Mouse (Mus musculus): ENCODE data around the gene C1qtnf12. TPM values are rescaled to one million over a fixed set of nuclear protein-coding genes. Genes with fewer than 3 reads are reported as not detected.

The C1qtnf12 gene
- polyA plus RNA-seq, 1 experiment = 7.7 TPM

DNA sequence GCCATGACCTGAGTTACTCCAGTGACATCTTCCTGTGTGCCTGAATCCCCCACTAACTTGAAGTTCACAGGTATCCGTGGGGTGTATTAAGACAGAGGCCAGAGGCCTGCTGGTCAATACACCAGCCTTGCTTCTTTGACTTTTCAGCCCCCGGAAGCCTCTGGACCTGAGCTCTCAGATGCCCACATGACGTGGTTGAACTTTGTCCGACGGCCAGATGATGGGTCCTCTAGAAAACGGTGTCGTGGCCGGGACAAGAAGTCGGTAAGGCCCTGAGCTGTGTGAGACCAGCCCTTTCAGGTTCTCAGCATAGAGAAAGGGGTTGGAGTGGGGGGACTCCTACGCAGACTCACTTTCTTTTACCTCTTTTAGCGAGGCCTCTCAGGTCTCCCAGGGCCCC is 2.3 kb downstream of the C1qtnf12 start:
- H3K4me3 ChIP-seq (replicated peaks) = peak overlapping the region; percentile 75
- no peaks in the 10 kb centered on the region for H3K9me3 ChIP-seq (ENCODE audit: control insufficient read depth, low read length)
- H3K36me3 ChIP-seq (ENCODE audit: control insufficient read depth) = peaks cover 61% of the 10 kb centered on the region
- TF ChIP-seq TAL1 (IDR thresholded peaks at IDR 0.05; ENCODE audit: low read length) (no peak), GATA1 (IDR thresholded peaks at IDR 0.05; ENCODE audit: low read length) (no peak)
- H3K27me3 ChIP-seq (ENCODE audit: control insufficient read depth) = no peaks in the 10 kb centered on the region
- H3K4me1 ChIP-seq (ENCODE audit: control insufficient read depth) = peaks cover 82% of the 10 kb centered on the region

DNA sequence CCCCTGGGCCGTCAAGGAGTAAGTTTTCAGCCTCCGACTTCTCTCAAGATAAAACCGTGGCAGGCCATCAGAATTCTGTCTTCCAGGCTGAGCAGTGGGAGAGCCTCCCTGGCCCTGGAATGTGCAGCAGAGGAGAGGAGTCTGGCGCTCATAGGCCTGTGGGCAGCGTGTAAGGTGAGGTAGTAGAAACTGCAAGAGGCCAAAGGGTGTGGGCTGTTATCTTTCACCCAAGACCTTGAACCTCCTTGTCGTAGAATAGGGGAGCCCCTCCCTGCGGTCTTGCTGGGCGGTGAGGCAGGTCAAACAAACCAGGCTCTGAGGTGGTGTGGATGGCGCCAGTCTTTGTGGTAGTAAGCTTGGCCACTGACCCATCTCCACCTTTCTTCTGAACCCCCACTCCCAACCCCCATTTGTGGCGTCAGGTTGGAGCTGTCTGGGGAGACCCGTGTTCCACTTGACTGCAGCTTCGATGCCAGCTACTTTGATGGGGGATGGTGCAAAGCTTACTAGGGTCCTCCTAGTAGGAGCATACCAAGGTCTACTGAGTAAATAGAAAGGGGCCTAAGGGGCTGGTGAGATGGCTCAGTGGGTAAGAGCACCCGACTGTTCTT is 7.0 kb downstream of the C1qtnf12 start:
- Histone ChIP-seq H3K36me3 (ENCODE audit: control insufficient read depth) (peaks cover 35% of the 10 kb centered on the region), H3K9me3 (ENCODE audit: control insufficient read depth, low read length) (no peaks in the 10 kb centered on the region), H3K27me3 (ENCODE audit: control insufficient read depth) (no peaks in the 10 kb centered on the region), H3K4me1 (ENCODE audit: control insufficient read depth) (peaks cover 55% of the 10 kb centered on the region), H3K4me3 (replicated peaks) (peak overlapping the region; percentile 34)
- TF ChIP-seq TAL1 (IDR thresholded peaks at IDR 0.05; ENCODE audit: low read length) (no peak), GATA1 (IDR thresholded peaks at IDR 0.05; ENCODE audit: low read length) (no peak)

DNA sequence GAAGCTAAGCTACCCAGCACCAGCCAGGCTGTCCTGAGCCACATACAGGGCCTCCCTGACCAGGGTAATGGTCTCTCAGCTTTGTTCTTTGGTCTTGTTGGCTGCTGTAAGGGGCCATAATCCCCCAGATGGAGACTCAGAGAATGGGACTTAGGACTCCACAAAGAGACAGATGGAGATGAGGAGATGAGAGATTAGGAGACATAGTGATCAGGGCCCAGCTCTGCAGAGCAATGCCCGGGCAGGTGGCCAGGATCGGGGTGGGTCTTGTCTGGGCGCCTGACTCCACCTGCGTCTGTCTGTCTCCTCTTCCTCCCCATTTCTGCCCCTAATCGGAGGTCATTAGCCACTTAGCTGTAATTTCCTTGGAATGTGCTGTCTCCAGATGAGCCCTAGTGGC is 8.2 kb downstream of the C1qtnf12 start:
- Histone ChIP-seq H3K4me3 (replicated peaks) (no peak overlapping the region), H3K27me3 (ENCODE audit: control insufficient read depth) (no peaks in the 10 kb centered on the region), H3K9me3 (ENCODE audit: control insufficient read depth, low read length) (no peaks in the 10 kb centered on the region), H3K36me3 (ENCODE audit: control insufficient read depth) (peaks cover 24% of the 10 kb centered on the region), H3K4me1 (ENCODE audit: control insufficient read depth) (peaks cover 44% of the 10 kb centered on the region)
- TF ChIP-seq TAL1 (IDR thresholded peaks at IDR 0.05; ENCODE audit: low read length) (no peak), GATA1 (IDR thresholded peaks at IDR 0.05; ENCODE audit: low read length) (no peak)

DNA sequence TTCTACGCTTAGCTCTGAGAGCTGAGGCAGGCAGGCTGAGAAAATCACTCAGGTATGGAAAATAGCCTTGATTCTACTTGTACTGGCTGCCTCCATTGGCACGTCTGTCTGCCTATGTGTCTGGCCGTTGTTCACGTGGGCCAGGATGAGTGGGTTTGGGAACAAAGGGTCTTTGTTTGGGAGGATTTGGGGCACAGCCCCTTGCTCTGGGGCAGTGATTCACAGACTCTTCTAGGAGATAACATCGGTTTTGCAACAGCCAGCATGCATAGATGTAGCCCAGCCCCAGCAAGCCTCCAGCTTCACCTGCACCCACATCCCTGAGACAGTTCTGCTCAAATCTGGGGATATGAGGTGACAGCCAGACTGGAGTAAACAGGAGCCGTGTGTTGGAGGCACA is 10.5 kb downstream of the C1qtnf12 start:
- H3K27me3 ChIP-seq (ENCODE audit: control insufficient read depth) = no peaks in the 10 kb centered on the region
- no peak overlapping the region for H3K4me3 ChIP-seq (replicated peaks)
- peaks cover 27% of the 10 kb centered on the region for H3K4me1 ChIP-seq (ENCODE audit: control insufficient read depth)
- TF ChIP-seq TAL1 (IDR thresholded peaks at IDR 0.05; ENCODE audit: low read length) = no peak
- no peak for TF ChIP-seq GATA1 (IDR thresholded peaks at IDR 0.05; ENCODE audit: low read length)
- no peaks in the 10 kb centered on the region for H3K9me3 ChIP-seq (ENCODE audit: control insufficient read depth, low read length)
- peaks cover 3% of the 10 kb centered on the region for H3K36me3 ChIP-seq (ENCODE audit: control insufficient read depth)

DNA sequence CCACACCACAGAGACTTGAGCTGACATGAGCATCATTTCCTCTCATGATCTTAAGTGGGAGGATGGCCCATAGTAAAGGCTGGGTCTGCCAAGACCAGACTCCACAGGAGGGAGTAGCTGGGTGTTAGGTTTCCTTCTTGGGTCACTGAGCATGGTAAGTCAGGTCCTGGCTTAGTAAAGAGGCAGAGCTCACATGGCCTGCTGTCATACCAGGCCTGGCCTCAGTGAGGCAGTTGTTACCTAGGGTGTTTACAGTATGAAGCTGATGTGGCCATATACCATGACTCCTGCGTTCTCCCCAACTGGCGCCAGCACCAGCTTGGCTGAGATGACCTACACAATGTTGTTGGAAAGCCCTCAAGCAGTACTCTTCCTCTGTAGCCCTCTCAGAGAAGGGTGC is 11.1 kb downstream of the C1qtnf12 start:
- Histone ChIP-seq H3K36me3 (ENCODE audit: control insufficient read depth) (no peaks in the 10 kb centered on the region; the same call in 1 of the 2 replicates), H3K4me1 (ENCODE audit: control insufficient read depth) (peaks cover 23% of the 10 kb centered on the region), H3K4me3 (replicated peaks) (no peak overlapping the region), H3K27me3 (ENCODE audit: control insufficient read depth) (no peaks in the 10 kb centered on the region), H3K9me3 (ENCODE audit: control insufficient read depth, low read length) (no peaks in the 10 kb centered on the region)
- no peak for TF ChIP-seq GATA1 (IDR thresholded peaks at IDR 0.05; ENCODE audit: low read length)

DNA sequence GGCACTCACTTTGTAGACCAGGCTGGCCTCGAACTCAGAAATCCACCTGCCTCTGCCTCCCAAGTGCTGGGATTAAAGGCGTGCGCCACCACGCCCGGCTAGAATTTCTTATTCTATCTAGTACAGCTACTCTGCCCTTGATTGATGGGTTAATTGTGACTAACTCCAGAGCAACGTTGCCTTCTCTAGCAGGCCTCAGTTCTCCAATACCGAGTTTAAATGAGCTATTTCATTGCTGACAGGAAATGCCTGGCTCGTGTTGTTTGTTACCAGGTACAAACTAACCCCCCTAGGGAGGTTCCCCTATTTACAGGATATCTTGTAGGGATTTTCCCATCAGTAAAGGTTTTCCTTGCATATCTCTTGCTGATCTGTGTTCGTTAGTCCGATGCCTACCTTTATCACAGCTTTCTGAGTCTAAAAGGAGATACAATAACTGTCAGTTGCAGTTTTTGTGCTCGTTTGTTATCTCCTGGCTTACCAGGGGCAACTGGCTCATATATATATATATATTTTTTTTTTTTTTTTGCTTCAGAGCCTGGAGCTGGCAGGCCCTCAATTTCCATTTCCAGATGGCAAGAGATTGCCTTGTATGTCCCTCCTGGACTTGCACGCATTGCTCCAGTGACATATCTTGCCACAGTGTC is 19.4 kb downstream of the C1qtnf12 start:
- Histone ChIP-seq H3K27me3 (ENCODE audit: control insufficient read depth) (no peaks in the 10 kb centered on the region), H3K4me3 (replicated peaks) (no peak overlapping the region), H3K36me3 (ENCODE audit: control insufficient read depth) (no peaks in the 10 kb centered on the region), H3K4me1 (ENCODE audit: control insufficient read depth) (peaks cover 8% of the 10 kb centered on the region), H3K9me3 (ENCODE audit: control insufficient read depth, low read length) (no peaks in the 10 kb centered on the region)
- TF ChIP-seq TAL1 (IDR thresholded peaks at IDR 0.05; ENCODE audit: low read length) (no peak), GATA1 (IDR thresholded peaks at IDR 0.05; ENCODE audit: low read length) (no peak)

DNA sequence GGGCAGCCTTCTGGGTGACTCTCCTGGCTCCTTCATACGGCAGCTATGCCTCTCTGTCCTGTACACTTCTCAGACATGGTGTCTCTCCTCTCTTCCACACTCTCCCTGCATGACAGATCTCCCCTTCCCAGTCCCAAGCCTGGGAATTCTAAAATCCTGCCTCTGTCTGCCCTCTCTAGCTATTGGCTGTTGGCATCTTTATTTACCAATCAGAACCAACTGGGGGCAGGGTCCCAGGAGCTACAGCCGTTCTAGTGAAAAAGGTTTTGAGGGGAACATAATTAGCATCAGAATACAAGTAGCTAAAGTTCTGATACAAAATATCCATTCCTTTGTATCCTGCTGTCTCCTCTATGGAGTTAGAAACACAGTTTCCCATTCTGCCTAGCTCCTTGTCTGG is 21.7 kb downstream of the C1qtnf12 start:
- Histone ChIP-seq H3K9me3 (ENCODE audit: control insufficient read depth, low read length) (no peaks in the 10 kb centered on the region), H3K27me3 (ENCODE audit: control insufficient read depth) (no peaks in the 10 kb centered on the region), H3K36me3 (ENCODE audit: control insufficient read depth) (no peaks in the 10 kb centered on the region), H3K4me1 (ENCODE audit: control insufficient read depth) (peaks cover 22% of the 10 kb centered on the region), H3K4me3 (replicated peaks) (no peak overlapping the region)
- TF ChIP-seq TAL1 (IDR thresholded peaks at IDR 0.05; ENCODE audit: low read length) (no peak), GATA1 (IDR thresholded peaks at IDR 0.05; ENCODE audit: low read length) (no peak)

DNA sequence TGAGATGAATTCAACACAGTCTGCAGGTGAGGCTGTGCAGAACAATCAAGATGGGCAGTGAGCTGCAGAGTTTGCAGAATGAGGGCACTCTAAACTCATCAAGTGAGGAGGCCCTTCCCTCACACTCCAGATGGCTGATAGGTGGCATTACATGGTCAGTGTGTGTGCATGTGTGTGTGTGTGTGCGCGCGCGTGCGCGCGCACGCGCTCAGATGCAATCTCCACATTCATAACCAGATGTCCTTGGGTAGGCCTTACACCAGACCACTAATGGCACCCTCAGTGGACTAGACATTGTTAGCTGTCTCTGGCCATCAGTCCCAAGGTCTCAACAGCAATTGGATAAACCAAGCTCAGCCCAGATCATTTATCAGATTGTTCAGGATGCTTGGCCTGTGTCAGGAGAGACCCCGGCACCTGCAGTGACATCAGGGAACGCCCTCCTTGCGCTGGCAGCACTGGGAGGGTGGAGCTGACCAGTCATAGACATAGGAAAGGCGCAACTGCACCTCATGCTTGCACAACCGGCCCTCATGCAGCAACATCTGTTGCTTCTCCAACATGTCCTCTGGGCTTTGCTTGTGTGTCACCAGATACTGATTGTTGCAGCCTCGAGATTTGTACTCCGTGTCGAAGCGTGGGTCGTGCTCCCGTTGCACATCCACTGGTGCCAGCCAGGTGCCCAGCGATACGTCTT is 29.2 kb downstream of the C1qtnf12 start:
- Histone ChIP-seq H3K9me3 (ENCODE audit: control insufficient read depth, low read length) (no peaks in the 10 kb centered on the region), H3K4me1 (ENCODE audit: control insufficient read depth) (peaks cover 71% of the 10 kb centered on the region), H3K36me3 (ENCODE audit: control insufficient read depth) (peaks cover 17% of the 10 kb centered on the region), H3K27me3 (ENCODE audit: control insufficient read depth) (no peaks in the 10 kb centered on the region), H3K4me3 (replicated peaks) (peak overlapping the region; percentile 78)
- TF ChIP-seq TAL1 (IDR thresholded peaks at IDR 0.05; ENCODE audit: low read length) (no peak), GATA1 (IDR thresholded peaks at IDR 0.05; ENCODE audit: low read length) (no peak)

DNA sequence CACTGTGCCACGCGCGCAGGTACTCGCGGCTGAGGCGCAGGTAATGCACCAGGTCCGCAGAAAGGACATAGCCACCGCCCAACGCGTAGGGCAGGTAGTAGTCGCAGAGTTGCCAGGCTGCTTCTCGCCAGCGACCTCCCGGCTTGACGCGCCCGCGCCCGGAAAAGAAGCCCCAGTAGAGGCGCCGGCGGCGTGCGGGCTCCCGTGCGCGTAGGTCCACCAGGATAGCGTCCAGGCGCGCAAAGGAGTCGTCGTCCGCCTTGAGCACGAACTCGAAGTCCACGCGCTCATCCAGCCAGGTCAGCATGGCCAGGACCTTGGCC is 29.8 kb downstream of the C1qtnf12 start:
- Histone ChIP-seq H3K4me3 (replicated peaks) (peak overlapping the region; percentile 78), H3K27me3 (ENCODE audit: control insufficient read depth) (no peaks in the 10 kb centered on the region), H3K36me3 (ENCODE audit: control insufficient read depth) (peaks cover 22% of the 10 kb centered on the region), H3K4me1 (ENCODE audit: control insufficient read depth) (peaks cover 73% of the 10 kb centered on the region), H3K9me3 (ENCODE audit: control insufficient read depth, low read length) (no peaks in the 10 kb centered on the region)
- TF ChIP-seq TAL1 (IDR thresholded peaks at IDR 0.05; ENCODE audit: low read length) (no peak), GATA1 (IDR thresholded peaks at IDR 0.05; ENCODE audit: low read length) (no peak)

All from erythroblast, embryonic 14.5 days (primary cell).